8 mouse cellular contexts compared by ENCODE assay signal in genomic region chr4:125990143-125990542, GRCm38 (mm10). TPM values are rescaled to one million over a fixed set of nuclear protein-coding genes. Genes with fewer than 3 reads are reported as not detected.
DNase-seq lines count a peak whose midpoint lies in the region; ATAC-seq and TF ChIP-seq lines count a peak whose summit lies in the region.

No protein-coding gene starts in this region.

- peak; percentile 33 to 52 for DNase-seq in heart, adult 2 months
- DNase-seq in heart, postnatal 25 days (ENCODE audit: low spot score): no peak
- peak; percentile 42 for DNase-seq in brain, embryonic 18.5 days (ENCODE audit: low read depth, low spot score)
- peak; percentile 91 for DNase-seq in forebrain, embryonic 11.5 days (ENCODE audit: low spot score)
- peak; percentile 64 for DNase-seq in left cerebral cortex, postnatal 25 days (ENCODE audit: low spot score in 2 of 2)
- peak; percentile 26 to 55 for DNase-seq in spleen, postnatal 14 days (ENCODE audit: low spot score in 2 of 2)

- TF ChIP-seq EP300 in heart, adult 2 months (IDR thresholded peaks at IDR 0.05; ENCODE audit: insufficient read depth, low read depth, low read length): no peak

- TF ChIP-seq POLR2A in heart, adult 2 months (IDR thresholded peaks at IDR 0.05; ENCODE audit: insufficient read depth, low read depth, low read length): no peak

- ATAC-seq in forebrain, embryonic 11.5 days (replicated peaks; ENCODE audit: low FRiP score): peak; percentile 64
- ATAC-seq in hindbrain, embryonic 12.5 days (ENCODE audit: low FRiP score): peak; percentile 56; the same call in 1 of the 2 replicates
- peak; percentile 83 for ATAC-seq in monocyte, adult 5-6 weeks (replicated peaks; ENCODE audit: insufficient number of reproducible peaks, low FRiP score, low TSS enrichment, poor library complexity, severe bottlenecking)

- H3K36me3 ChIP-seq in heart, adult 2 months (ENCODE audit: control insufficient read depth, insufficient read depth, low read length): no peaks in the 10 kb centered on the region
- no peaks in the 10 kb centered on the region for H3K36me3 ChIP-seq in forebrain, embryonic 11.5 days (ENCODE audit: control insufficient read depth, insufficient read depth, low read length)
- H3K36me3 ChIP-seq in hindbrain, embryonic 12.5 days: no peaks in the 10 kb centered on the region

- intact Hi-C loops in heart, adult 2 months (cut with DNase I): no loop called here
- intact Hi-C loops in heart, postnatal 25 days (cut with DNase I): no loop called here
- intact Hi-C loops in left cerebral cortex, postnatal 25 days (cut with DNase I): no loop called here

- H3K79me2 ChIP-seq in heart, adult 2 months (replicated peaks; ENCODE audit: control insufficient read depth, insufficient read depth, low read length): no peaks in the 10 kb centered on the region

- no peaks in the 10 kb centered on the region for H3K9me3 ChIP-seq in forebrain, embryonic 11.5 days (ENCODE audit: control insufficient read depth, low read length)
- H3K9me3 ChIP-seq in hindbrain, embryonic 12.5 days (replicated peaks): no peaks in the 10 kb centered on the region

- no peak overlapping the region for H3K4me2 ChIP-seq in forebrain, embryonic 11.5 days (ENCODE audit: low read depth, low read length, severe bottlenecking)
- H3K4me2 ChIP-seq in hindbrain, embryonic 12.5 days (replicated peaks): no peak overlapping the region

- no peaks in the 10 kb centered on the region for H3K27me3 ChIP-seq in heart, adult 2 months (ENCODE audit: control insufficient read depth, insufficient read depth, low read length)
- H3K27me3 ChIP-seq in forebrain, embryonic 11.5 days (ENCODE audit: control insufficient read depth, insufficient read depth, low read length): no peaks in the 10 kb centered on the region
- H3K27me3 ChIP-seq in hindbrain, embryonic 12.5 days: peaks cover 3% of the 10 kb centered on the region; the same call in 1 of the 2 replicates

- H3K4me3 ChIP-seq in heart, adult 2 months: no peak overlapping the region
- H3K4me3 ChIP-seq in forebrain, embryonic 11.5 days (ENCODE audit: low read depth, low read length): no peak overlapping the region
- no peak overlapping the region for H3K4me3 ChIP-seq in hindbrain, embryonic 12.5 days

- H3K9ac ChIP-seq in heart, adult 2 months (ENCODE audit: low read depth, low read length): no peak overlapping the region
- H3K9ac ChIP-seq in forebrain, embryonic 11.5 days (ENCODE audit: low read length): no peak overlapping the region
- no peak overlapping the region for H3K9ac ChIP-seq in hindbrain, embryonic 12.5 days

- no peak overlapping the region for H3K27ac ChIP-seq in heart, adult 2 months
- H3K27ac ChIP-seq in forebrain, embryonic 11.5 days (ENCODE audit: low read depth, low read length): no peak overlapping the region
- no peak overlapping the region for H3K27ac ChIP-seq in hindbrain, embryonic 12.5 days

- peak; percentile 72 for TF ChIP-seq CTCF in heart, adult 2 months (IDR thresholded peaks at IDR 0.05)

- no peaks in the 10 kb centered on the region for H3K4me1 ChIP-seq in heart, adult 2 months (ENCODE audit: control insufficient read depth, insufficient read depth, low read length)
- 0 out of 2 replicates have a peak, but pooled peaks cover 3% of the 10 kb centered on the region for H3K4me1 ChIP-seq in forebrain, embryonic 11.5 days (replicated peaks; ENCODE audit: control insufficient read depth, insufficient read depth, low read length)
- peaks cover 7% of the 10 kb centered on the region for H3K4me1 ChIP-seq in hindbrain, embryonic 12.5 days

- WGBS in heart, adult 2 months: 15% methylated on average over 5 of the region's 7 CpGs
- 30% methylated on average over 7 of the region's 7 CpGs for WGBS in forebrain, embryonic 11.5 days
- 25% methylated on average over 7 of the region's 7 CpGs for WGBS in hindbrain, embryonic 12.5 days

RNA-seq across cellular contexts. Expression of gene Csf3r, which starts 34.2 kb away (rescaled TPM):
- total RNA-seq in heart, adult 2 months (2021): 1 to 10 TPM; 1.6 to 1.8 TPM
- polyA plus RNA-seq in heart, adult 2 months (2012; rRNA removed): 2.9 and 9.0 TPM in 2 replicates
- under 1 TPM; 0.84 to 0.91 TPM for total RNA-seq in heart, postnatal 25 days (2021)
- 0.48 and 0.57 TPM in 2 replicates for polyA plus RNA-seq in forebrain, embryonic 11.5 days (2014; fragmentation: Nextera tagmentation; extraction: Ambion mirVana)
- polyA plus RNA-seq in hindbrain, embryonic 12.5 days (2016; fragmentation: Nextera tagmentation; extraction: Ambion mirVana): 0.30 and 1.3 TPM in 2 replicates
- 1 to 10 TPM; 4.6 to 4.8 TPM for total RNA-seq in left cerebral cortex, postnatal 25 days (2021)
- total RNA-seq in monocyte, adult 5-6 weeks (2017): 57.1 to 78.5 TPM (median 70.8 TPM) in 3 replicates

RNA-seq across cellular contexts. Expression of gene Mrps15, which starts 56.6 kb away (rescaled TPM):
- total RNA-seq in heart, adult 2 months (2021): 10 to 100 TPM; 74.9 to 78.1 TPM
- polyA plus RNA-seq in heart, adult 2 months (2012; rRNA removed): 33.7 and 40.4 TPM in 2 replicates
- 10 to 100 TPM; 81.2 to 83.1 TPM for total RNA-seq in heart, postnatal 25 days (2021)
- 126 TPM in 2 replicates for polyA plus RNA-seq in forebrain, embryonic 11.5 days (2014; fragmentation: Nextera tagmentation; extraction: Ambion mirVana)
- polyA plus RNA-seq in hindbrain, embryonic 12.5 days (2016; fragmentation: Nextera tagmentation; extraction: Ambion mirVana): 133 and 140 TPM in 2 replicates
- 10 to 100 TPM; 43.0 to 49.4 TPM for total RNA-seq in left cerebral cortex, postnatal 25 days (2021)
- total RNA-seq in monocyte, adult 5-6 weeks (2017): 20.1 to 47.3 TPM (median 29.8 TPM) in 3 replicates

Comparison
In these comparisons a context has a peak if more than half of its experiments do, and no peak if none do; other contexts are left out.
1. RNA of gene Csf3r, which starts 34.2 kb away (total RNA-seq): 57.1 to 78.5 TPM in monocyte, adult 5-6 weeks; 4.6 to 4.8 TPM in left cerebral cortex, postnatal 25 days, 1.6 to 1.8 TPM in heart, adult 2 months and 0.84 to 0.91 TPM in heart, postnatal 25 days; every median in the first group is over 10 times any median in the second.
2. Peak in every context shown above with its lines, with median percentiles within 50 percentile points of each other: ATAC-seq.